Mouse (Mus musculus) midbrain, embryonic 12.5 days (tissue): ENCODE measurements at regions not wholly inside any gene's neighbourhood (a gene's known extent, or its start where the extent isn't known, plus 50 kb on each side); places are given as distances from the start of the nearest gene placed in this dataset.

Source experiments
- ATAC-seq: fragments of 200-750 bp; cut with Nextera tagmentation; 2 replicates; pipeline ENCODE4 v1.8.0; 2017; ENCODE audit warnings: low read depth, moderate TSS enrichment, moderate library complexity; ENCODE audit not compliant: low FRiP score
- H3K27ac ChIP-seq: fragments of 300-500 bp; sonication (generic); replicated peaks from 2 replicates; pipeline ENCODE4 v1.5.1; 2016; ENCODE audit warnings: mild to moderate bottlenecking
- H3K27me3 ChIP-seq: fragments of 300-500 bp; sonication (generic); 2 replicates; pipeline ENCODE4 v1.6.1; 2016; ENCODE audit warnings: mild to moderate bottlenecking
- H3K36me3 ChIP-seq: fragments of 300-500 bp; sonication (generic); 2 replicates; pipeline ENCODE4 v1.6.1; 2016
- H3K4me1 ChIP-seq: fragments of 300-500 bp; sonication (generic); 2 replicates; pipeline ENCODE4 v1.6.1; 2016
- H3K4me2 ChIP-seq: fragments of 300-500 bp; sonication (generic); replicated peaks from 2 replicates; pipeline ENCODE4 v1.6.1; 2016; ENCODE audit warnings: mild to moderate bottlenecking, moderate library complexity
- H3K4me3 ChIP-seq: fragments of 300-500 bp; sonication (generic); 2 replicates; pipeline ENCODE4 v1.5.1; 2016; ENCODE audit warnings: mild to moderate bottlenecking
- H3K9ac ChIP-seq: fragments of 300-500 bp; sonication (generic); replicated peaks from 2 replicates; pipeline ENCODE4 v1.6.1; 2016; ENCODE audit warnings: mild to moderate bottlenecking, moderate library complexity
- H3K9me3 ChIP-seq: fragments of 300-500 bp; sonication (generic); 2 replicates; pipeline ENCODE4 v1.6.1; 2016; ENCODE audit warnings: mild to moderate bottlenecking
- WGBS: fragments of 180-500 bp; shearing (Covaris S2); methylation state at CpG from one replicate; pipeline ENCODE4 v1.1.7; 2016; 5-methylcytosine and 5-hydroxymethylcytosine counted together

GRCm38 (mm10) chr6:4445906-4446305, 58.7 kb upstream of the Col1a2 start:
- Histone ChIP-seq H3K36me3 (no peaks in the 10 kb centered on the region), H3K9ac (no peak overlapping the region), H3K27me3 (no peaks in the 10 kb centered on the region), H3K27ac (no peak overlapping the region), H3K4me3 (no peak overlapping the region), H3K9me3 (no peaks in the 10 kb centered on the region), H3K4me1 (0 out of 2 replicates have a peak, but pooled peaks cover 2% of the 10 kb centered on the region), H3K4me2 (no peak overlapping the region)
- 12% methylated on average over 1 of the region's 1 CpGs for WGBS
- no peak for ATAC-seq

GRCm38 (mm10) chr6:4451227-4451626, 53.4 kb upstream of the Col1a2 start:
- peaks cover 5% of the 10 kb centered on the region for H3K4me1 ChIP-seq
- H3K36me3 ChIP-seq: no peaks in the 10 kb centered on the region
- no peak overlapping the region for H3K4me2 ChIP-seq
- H3K27ac ChIP-seq: no peak overlapping the region
- no peak overlapping the region for H3K4me3 ChIP-seq
- no peak for ATAC-seq
- no peaks in the 10 kb centered on the region for H3K27me3 ChIP-seq
- no peaks in the 10 kb centered on the region for H3K9me3 ChIP-seq
- H3K9ac ChIP-seq: no peak overlapping the region
- 94% methylated on average over 2 of the region's 2 CpGs for WGBS
